Mouse (Mus musculus) monocyte, adult 59 days (primary cell): ENCODE data around the gene Fbxo21. TPM values are rescaled to one million over a fixed set of nuclear protein-coding genes. Genes with fewer than 3 reads are reported as not detected.

Experiments used
- total RNA-seq, 2 experiments: library from RNA; stranded (reverse); gene quantifications; one replicate each; pipeline ENCODE4 v1.2.4; 2023

Gene Fbxo21
- total RNA-seq, result 10 to 100 TPM; 10.2 to 14.2 TPM

GRCm38 (mm10) chr5:117976657-117977500, at the start of gene Fbxo21:
Gene Fbxo21, plus strand, starts transcription at chr5:117976730.

GRCm38 (mm10) chr5:118027698-118028190, 51.2 kb downstream of the Fbxo21 start, which contains the start of gene Tesc:
Gene Tesc, plus strand, starts transcription at chr5:118027743.

Other genes starting within 250 kb of the Fbxo21 start
- 10 to 100 TPM in 1 of 2 experiments, 1 to 10 TPM in 1; 6.6 to 11.7 TPM for gene Nos1, start 195.7 kb upstream of the Fbxo21 start, total RNA-seq
- gene Tesc, start 51.0 kb downstream of the Fbxo21 start, total RNA-seq, result not detected
- 10 to 100 TPM; 19.4 to 20.9 TPM for gene Fbxw8, start 178.7 kb downstream of the Fbxo21 start, total RNA-seq
- not detected for gene Hrk, start 187.9 kb downstream of the Fbxo21 start, total RNA-seq